Mouse (Mus musculus) liver, embryonic 14.5 days (tissue): ENCODE data around the gene Ldhb.

Source experiments
- CTCF ChIP-seq: IDR thresholded peaks from 2 replicates; pipeline ENCODE4 v1.5.1; 2016; ENCODE audit warnings: antibody characterized with exemption, low read depth, control low read depth
- EP300 ChIP-seq: IDR thresholded peaks from 2 replicates; pipeline ENCODE4 v1.6.1; 2016; ENCODE audit warnings: antibody characterized with exemption, low read depth

- TF ChIP-seq EP300 (no peak), CTCF (no peak)
Measured at GRCm38 (mm10) chr6:142485478-142486123, 22.2 kb downstream of the Ldhb start.
